Mouse (Mus musculus) inflammation-experienced regulatory T-cells, adult 6 months (primary cell): ENCODE data around the gene Cyp2s1. TPM values are rescaled to one million over a fixed set of nuclear protein-coding genes. Genes with fewer than 3 reads are reported as not detected.
A peak's percentile ranks its signal among the peaks of the same experiment; 100 is the strongest.

Experiments
- ATAC-seq: one replicate; pipeline ENCODE4 v1.8.0; 2017
- polyA plus RNA-seq, 3 experiments: library from polyadenylated mRNA; unstranded; fragments of 100-300 nt; shearing (Covaris generic); gene quantifications; one replicate each; pipeline ENCODE4 v1.2.1; 2017

Cyp2s1 gene
- polyA plus RNA-seq = 1 to 10 TPM; 2.9 to 4.1 (median 3.0) TPM

DNA sequence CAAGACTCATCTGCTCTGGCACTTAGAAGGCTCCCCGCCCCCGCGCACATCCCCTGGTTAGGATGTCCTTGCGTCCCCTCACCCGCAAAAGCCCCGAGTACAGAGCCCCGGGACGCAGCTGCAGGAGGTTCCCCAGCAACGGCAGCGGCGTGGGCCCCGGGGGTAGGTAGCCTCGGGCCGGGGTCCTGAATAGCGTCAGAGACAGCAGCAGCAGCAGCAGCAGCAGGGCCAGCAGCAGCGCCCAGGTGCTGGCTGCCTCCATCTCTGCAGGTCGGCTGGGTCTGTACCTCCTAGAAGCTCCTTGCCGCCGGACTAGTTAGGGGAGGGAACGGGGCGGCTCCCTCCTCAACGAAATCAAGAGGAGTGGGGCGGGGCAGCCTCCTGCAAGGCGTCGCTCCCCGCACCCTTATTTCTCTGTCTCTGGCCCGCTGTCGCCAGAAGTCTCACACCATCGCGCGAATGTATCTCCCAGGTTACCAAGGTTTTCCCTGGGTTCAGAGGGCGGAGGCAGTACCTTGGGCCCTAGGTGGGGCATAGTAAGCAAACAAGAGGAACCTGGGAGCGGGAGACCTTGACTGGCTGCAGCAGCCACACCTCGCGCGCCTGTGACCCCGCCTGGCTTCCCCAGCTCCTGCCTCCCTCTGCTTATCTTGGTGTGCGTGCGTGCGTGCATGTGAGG is at the start of gene Cyp2s1:
TSS of gene Cyp2s1 (minus strand) at position 673 of the 679 bp plus-strand sequence.
- peak; percentile 79 for ATAC-seq

DNA sequence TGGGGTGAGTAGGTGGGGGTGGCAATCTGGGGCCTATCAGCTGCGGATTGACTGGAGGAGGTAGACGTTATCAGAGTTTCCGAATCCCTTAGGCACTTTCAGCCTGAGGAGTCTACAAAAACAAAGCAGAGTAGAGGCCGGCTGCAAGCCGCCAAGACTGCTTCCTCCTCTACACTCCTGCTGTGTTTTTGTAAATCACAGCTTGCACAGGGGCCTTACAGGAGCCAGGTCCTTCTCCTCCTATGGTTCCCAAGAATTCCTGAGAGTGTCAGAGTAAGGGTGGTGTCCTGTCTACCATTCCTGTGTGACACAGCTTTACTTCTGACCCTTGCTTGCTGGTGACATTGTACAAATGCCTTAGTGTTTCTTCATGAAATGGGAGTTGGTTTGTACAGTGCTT is 48.1 kb upstream of the Cyp2s1 start:
- ATAC-seq = no peak

DNA sequence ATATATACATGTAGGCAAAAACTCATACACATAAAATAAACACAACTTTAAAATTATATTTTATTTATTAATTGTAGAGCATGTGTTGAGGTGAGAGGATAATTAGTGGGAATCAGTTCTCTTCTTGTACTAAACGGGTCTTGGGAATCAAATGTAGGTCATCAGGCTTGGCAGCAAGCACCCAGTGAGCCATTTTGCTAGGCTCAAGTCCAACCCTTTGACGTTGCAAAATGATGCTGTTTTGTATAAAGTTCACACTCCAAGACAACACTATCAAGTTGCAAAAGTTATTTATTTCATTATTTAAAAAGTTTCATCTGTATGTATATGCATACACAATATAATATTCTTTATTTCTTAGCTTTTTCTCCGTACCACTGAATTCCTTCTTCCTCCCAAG is 47.0 kb upstream of the Cyp2s1 start:
- ATAC-seq = no peak

DNA sequence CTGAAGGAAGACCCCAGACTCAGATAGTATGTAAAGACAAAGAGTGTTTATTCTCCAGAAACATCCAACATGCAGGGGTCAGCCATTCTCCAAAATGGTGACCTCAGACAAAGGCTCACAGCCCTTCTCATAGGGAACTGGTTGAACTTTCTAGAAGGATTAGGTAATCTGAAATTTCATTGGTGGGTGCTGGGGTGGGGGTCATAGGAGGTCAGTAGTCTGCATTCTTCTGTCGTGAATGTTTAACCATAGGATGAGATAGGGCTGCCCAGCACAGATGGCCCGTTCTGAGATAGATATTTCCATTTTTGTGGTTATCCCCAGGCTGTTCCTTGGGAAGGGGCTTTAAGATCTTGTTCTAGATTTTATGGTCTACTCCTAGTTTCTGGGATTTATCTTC is 45.7 kb upstream of the Cyp2s1 start:
- ATAC-seq = no peak

DNA sequence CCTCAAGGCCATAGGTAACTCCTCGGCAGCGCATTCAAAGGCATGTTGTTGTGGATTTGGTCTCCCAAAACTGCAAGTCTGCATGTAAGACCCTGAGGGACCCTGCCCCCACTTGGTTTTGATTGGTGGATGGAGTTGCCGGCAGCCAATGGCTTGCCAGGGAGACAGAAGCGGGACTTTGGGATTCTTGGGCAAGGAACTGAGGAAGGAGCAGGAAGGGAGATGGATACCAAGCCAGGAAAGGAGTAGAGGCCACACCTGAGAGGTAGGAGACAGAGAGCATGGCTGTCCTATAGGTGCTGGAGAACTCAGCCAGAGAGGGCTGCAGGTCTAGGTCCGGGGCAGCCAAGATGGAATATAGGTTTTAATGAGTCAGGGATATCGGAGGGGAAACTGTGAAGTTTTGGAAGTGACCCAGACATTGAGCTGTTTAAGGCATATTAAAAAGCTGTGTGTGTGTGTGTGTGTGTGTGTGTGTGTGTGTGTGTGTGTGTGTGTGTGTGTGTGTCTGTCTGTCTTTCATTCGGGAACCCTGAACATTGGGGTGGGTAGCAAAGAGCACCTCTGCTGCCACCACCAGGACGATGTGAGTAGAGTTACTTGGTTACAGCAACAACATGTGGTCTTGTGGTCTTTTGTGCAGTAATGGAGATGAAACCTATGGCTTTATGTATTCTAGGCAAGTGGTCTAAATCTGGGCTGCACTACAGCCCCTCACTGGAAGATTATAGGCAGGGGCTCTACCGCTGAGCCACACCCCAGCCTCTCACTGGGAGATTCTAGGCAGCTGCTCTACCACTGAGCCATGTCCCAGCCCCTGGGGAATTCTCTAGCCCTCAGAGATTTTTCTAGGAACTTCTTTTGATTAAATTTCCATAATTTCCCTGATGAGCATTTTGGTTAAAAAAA is 43.5 kb upstream of the Cyp2s1 start:
- ATAC-seq = no peak

DNA sequence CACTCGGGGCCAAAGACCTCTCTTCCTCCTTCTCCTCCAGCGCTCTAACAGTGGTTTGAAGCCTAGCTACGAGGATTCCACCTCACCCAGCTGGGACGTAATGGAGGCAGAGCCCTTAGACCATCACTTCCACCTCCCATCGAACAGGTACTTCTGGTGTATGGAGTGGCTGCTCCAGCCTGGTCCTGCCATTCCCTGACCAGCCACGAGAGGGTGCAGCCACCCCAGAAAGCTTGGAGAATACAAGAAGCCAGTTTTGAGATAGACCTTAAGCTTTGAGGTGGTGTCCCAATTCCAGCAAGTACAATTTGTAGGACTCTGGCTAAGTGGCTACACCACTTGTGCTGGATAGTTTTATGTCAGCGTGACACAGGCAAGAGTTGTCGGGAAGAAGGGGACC is 38.4 kb upstream of the Cyp2s1 start:
- peak; percentile 65 for ATAC-seq

DNA sequence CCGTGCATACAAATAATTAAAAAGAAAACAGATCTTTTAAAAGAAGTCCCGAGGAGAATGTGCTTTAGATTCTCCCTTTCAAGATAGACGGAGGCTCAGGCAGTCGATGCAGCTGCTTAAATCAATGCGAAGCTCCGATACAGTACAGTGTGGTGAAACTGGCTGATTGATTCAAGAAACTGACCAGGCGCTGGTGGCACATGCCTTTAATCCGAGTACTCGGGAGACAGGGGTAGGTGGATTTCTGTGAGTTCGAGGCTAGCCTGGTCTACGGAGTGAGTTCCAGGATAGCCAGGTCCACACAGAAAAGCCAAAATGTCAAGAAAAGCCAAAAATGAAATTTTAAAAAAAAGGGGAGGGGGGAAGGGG is 31.7 kb upstream of the Cyp2s1 start:
- peak; percentile 32 for ATAC-seq

DNA sequence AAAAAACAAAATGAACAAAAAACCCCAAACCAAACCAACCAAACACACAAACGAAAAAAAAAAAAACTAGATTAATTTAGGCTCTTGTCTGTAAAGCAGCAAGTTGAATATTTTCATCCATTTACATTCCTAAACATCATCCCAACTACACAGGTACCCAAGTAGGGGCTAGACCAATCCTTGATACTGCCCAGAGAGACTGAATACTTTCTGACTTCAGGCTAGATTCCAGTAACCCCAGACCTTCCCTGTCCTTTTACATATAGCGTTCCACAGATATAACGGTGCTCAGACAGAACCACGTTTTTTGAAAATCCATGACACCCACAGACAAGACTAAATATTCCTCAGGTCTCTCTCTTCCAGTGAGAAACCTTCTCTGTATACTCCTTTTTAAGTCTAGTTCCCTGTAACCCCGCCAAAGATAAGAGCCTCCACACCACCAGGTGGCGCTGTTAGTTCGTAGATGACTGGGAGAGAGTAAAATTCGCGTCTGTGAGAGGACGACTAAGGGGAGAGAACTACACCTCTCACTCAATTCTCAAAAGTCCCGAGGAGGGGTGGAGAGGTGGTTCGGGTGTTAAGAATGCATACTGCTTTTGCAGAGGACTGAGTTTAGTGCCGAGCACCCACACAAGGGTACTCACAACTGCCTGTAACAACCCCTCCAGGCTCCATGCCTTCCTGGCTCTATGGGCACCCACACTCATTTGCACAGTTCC is 31.2 kb upstream of the Cyp2s1 start:
- ATAC-seq = peak; percentile 92

DNA sequence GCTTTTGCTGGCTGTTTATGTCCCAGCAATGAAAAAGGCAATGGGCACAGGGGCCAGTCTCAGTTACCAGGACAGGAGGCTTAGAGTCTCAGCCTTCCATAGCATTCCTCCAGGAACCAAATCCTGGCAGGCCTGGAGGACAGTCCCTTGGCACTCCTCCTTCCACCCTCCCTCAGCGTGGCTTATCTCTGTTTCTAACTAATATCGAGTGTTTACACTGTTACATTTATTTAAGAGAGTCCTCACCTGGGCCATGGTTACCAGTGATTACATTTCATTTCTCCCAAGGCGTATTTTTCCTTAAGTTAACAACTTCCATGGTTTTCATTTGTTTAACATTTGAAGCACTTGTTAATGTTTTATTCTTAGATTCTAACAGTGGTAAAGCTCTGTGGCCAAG is 28.2 kb upstream of the Cyp2s1 start:
- no peak for ATAC-seq

DNA sequence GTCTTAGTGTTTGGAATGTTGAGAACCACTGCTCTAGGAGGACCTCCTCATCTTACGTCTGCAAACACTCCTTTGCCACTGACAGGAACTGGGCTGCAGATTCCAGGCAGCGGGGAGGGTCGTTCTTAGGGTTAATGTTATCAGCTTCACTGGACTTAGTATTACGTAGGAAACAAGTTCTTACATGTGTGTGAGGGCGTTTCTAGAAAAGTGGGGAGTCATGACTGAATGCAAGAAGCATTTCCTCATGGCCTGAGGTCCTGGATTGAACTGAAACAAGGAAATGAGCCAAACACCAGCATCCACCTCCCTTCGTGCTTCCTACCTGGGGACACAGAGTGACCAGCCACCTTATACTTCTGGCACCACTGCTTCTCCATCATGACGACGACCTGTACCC is 27.7 kb upstream of the Cyp2s1 start:
- ATAC-seq = no peak

DNA sequence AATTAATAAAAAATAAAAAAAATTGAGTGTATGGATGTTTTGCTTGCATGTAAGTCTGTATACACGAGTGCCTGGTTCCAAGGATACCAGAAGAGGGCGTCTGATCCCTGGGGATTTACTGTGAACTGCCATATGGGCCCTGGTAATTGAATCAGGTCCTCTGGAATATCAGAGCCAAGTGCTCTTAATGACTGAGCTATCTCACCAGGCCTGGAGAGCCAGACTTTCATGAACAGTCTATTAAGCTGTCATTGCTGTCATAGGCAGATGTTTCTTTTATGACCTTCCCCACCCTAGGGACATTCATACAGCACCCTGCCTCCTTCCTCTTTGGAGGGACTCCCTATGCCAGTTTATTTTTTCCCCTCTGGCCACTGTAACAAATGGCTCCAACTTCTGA is 26.8 kb upstream of the Cyp2s1 start:
- no peak for ATAC-seq

DNA sequence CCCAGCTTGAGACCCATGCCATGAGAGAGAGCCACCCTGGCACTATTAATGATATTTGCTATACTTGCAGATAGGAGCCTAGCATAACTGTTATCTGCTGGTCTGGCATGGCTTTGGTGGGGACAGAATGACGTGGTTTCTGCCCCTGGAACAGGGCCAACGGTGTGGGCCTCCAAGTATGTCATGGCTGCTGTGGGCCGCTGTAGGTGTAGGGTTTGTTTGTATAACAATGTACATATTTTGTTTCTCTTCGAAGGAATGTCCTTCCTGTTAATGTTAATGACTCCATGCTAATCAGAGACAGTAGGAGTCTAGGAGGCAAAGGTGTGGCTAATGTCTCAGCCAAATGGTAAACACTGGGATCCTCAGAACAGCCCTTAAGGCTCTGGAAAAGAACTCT is 24.2 kb upstream of the Cyp2s1 start:
- no peak for ATAC-seq

DNA sequence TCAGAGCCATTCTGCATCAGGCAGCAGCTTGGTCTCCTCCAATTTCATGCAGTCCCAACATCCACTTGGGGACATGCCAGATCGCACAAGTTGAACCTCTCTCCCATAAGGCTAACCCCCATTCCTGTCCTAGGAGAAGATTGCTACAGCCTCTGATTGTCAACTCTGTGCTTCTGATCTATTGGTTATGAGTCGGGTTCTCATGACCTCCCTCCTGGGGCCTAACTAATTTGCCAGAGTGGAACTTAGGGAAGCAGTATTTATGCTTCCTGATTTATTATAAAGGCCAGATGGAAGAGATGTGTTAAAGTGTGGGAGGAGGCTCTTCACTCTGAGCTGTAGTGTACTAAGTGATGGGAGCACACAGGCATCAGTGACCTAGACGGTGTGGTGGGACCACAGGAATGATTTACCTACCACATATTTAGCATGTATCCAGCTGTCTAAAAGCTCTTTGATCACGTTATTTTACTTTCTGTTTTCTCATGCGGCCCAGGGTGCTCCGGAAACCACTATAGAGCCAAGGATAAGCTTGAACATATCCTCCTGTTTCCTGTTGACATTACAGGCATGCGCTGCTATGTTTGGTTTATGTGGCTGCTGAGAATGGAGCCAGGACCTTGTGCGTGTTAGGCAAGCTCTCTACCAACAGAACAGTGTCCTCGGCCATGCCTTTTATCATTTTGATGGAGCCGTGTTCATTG is 18.6 kb upstream of the Cyp2s1 start:
- peak; percentile 98 for ATAC-seq

DNA sequence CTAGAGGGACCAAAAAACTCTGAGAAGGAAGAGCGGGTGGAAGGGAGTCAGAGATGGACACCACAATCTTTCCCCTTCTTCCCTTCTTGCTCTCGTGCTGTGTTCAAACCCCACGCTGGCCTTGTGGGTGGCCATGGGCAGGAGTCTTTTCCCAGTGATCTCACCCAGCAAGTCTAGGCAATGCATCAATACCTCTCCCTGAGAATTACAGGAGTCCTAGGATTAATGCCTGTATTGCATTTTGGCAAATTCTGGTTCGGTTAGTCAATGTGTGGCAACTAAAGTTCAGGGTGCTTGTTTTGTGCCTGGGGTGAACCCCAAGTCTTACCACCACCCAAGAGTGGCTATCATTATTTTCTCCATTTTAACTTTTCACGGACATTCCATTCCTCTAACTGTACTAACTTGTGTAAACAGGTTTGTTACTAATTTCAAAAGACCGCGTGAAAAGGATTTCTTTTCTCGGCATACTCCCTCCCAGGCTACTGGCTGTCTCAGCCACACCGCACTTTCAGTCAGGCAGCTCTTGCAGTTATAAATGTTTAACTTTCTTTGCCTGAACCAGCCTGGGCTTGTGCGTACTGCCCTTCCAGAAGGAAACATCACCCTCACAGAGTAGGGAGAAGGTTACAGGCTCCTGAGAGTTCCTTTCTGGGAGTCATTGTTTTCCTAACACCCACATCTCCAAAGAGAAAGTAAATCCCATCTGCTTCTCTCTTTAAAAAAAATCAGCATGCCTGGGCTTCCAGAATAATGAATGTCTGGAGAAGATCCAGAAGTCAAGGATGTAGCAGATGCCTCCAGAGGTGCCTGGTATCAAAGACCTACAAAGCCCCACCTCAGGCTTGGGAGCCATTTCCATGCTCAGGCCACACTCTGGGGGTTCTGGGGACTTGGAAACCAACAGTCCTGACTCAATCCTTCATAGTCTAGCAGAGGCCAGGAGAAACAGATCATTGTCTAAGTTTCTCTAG is 15.1 kb upstream of the Cyp2s1 start:
- ATAC-seq = no peak

DNA sequence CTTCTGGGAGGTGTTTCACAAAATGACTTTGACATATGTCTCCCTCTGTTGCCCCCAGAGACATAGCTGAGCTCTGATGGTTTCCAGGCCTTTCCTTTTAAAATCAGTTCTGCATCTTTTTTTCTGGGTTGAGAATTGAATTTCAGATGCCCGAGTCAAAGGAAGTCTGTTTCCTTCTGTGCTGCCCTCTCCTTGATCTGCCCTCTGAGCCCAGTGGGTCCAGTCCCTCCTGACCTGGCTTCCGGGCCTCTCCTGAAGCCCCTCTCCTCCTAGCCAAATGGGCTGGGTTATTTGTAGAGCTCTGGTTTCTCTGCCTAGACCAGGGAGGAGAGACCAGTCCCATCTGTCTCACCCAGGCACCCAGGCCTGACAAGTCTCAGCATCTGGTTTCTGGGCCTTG is 13.5 kb upstream of the Cyp2s1 start:
- ATAC-seq = no peak

DNA sequence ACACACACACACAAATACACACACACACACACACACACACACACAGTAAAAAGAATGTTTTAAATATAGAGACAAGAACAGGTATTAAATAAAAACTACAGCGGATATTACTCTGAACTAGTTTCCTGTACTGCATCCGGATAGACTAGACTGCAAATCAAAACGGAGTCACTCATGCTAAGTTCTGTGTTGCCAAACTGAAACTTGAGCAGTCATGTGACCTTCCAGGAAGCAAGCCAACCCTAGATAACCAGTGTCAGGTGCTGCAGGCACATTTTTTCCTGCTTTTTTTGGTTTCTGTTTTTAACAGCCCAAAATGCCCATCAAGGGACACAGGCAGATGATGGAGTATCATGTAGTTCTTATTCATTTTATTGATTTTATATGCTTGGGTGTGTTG is 10.5 kb upstream of the Cyp2s1 start:
- ATAC-seq = peak; percentile 95

DNA sequence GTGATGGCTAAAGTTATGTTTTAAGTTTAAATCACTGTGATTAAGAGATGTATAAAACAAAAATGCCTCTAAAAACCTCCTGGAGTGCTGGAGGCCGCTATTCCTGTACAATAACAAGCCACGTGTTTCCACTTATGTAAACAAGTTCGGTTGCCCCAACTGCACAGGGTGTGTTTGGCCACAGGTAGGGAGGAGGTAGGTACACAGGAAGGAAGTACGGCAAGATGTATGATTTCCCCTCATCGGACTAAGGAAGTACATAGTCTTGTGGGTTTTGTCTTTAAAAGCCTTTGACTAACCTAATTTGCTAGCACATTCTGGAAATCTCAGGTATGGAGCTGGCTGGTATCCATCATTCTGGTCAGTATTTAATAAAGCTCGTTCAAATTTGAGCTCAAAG is 9.3 kb upstream of the Cyp2s1 start:
- ATAC-seq = peak; percentile 55

DNA sequence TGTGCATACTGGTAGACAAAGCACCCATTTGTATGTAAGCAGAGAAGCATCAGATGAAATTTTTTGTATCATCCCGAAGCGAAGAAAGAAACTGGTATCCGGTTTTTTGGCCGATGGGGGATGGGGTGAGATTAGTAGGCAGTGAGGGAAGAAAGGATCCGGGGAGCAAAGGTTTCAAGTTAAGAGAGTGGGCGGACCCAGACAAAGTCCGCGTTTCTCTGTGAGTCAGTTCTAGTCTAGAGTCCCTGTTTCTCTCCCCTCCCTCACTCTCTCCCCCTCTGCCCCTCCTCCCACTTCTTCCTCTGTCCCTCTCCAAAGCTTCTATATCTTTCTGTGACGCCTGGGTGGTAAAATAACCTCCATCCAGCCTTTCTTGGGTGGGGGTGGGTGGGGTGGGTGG is 8.3 kb upstream of the Cyp2s1 start:
- ATAC-seq = no peak

DNA sequence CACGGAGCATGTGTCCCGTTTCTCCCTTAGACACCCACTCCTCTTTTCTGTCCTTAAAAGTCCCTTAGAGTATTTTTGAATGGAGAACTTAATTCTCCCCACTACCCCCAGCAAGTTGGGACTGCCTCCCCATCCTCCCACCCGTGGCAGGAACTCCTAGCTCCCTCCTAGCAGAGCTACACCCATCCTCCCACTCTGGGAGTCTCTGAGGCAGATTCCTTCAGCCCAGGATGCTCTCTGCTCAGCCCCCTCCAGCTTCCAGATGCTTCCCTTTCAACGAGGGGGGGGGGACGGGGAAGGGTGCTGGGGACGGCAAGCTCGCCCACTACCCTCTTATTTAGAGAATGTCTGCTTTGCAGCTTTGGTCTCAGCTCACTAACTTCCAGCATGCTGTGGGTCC is 1.1 kb downstream of the Cyp2s1 start:
- ATAC-seq = no peak

DNA sequence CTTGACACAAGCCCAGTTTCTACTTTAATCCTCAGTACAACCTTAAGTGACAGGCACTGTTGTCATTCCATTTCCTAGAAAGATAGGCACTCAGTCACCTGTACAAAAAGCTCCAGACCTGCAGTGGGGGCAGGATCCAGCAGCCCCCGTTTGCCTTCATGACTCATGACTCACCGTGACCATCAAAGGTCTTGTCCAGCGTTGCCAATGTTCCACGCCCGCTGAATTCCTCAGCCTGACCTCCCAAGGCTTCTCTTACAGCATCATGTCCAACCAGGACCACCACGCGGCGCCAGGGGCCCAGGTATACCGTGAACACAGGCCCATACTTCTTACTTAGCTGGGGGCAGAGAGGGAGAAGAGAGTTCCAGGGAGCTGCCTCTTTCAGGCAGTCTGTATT is 2.0 kb downstream of the Cyp2s1 start:
- ATAC-seq = no peak

DNA sequence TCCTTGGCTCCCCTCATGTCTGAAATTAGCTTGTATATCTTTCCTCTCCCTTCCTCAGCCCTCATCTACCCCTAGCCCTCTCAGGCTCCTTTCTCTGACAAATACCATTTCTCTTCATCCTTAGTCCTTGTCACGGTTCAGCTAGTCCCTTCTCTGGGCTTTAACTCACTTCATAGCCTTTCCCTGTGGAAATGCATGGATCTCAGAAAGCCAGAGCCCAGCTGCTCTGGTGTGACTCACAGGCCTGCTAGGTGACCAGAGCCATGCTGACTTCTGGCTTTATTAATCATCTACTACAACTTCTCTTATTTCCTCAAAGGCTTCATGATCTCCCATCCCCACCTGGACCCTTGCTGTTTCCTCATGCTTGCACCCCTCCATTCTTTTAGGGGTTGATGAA is 4.5 kb downstream of the Cyp2s1 start:
- no peak for ATAC-seq

DNA sequence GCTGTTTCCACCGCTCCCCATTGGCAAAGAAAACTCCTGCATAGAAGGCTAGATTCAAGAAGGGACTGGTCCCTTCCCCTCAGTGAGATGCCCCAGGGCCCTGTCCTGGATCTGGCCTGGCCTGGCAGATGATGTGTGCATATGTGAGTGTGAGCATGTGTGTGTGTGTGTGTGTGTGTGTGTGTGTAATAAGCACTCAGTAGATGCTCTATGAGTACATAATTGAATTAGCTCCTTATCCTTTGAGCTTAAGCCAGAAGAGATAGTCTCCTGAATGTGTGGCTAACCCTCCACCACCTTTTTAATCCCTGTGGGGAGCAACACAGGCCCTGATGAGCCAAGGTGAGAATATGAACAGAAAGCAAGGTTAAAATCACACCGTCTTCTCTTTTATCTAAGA is 5.0 kb downstream of the Cyp2s1 start:
- ATAC-seq = no peak
